Mouse (Mus musculus): ENCODE data around the gene Bet1. TPM values are rescaled to one million over a fixed set of nuclear protein-coding genes. Genes with fewer than 3 reads are reported as not detected.

The Bet1 gene
- polyA plus RNA-seq (2014; fragmentation: Nextera tagmentation; extraction: Ambion mirVana), result 28.0 and 33.7 TPM in 2 replicates

DNA sequence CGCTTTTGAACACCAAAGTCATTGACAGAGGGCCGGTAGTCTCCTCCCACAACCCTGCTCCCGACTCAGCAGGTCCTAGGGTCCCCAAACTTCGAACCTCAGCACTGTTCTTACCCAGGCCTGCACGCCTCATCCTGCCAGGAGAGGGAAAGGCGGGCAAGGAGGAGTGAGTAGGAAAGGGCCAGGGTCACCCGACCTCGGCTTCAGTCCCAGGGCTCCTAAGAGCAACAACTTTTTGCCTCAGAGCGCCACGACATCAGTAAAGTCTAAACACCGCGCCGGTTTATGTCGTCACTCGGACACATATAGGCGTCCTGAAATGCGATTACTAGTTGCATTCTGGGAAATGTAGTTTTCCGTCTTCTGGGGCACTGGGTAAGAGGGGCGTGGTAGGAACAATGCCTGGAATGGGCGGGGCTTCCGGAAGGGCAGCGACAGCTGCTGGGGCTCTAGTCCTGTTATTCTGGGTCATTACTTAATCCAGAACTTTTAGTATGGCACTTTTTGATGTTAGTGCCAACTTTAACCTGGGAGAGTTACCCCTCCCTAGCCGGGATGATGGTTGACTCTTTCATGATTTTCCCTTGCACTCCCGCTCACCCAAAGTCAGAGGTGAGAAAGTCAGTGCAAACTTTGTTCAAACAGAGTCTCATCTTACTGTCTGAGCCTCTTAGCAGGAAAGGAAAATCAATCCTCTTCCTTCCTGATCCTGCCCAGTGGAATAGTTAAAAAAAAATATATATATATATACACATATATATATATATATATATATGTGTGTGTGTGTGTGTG lies at the start of gene Bet1:
Bet1 (minus strand) TSS at position 310 of the 792 bp plus-strand sequence.
- DNase-seq (peak; percentile 98), ATAC-seq (ENCODE audit: low FRiP score, low TSS enrichment) (peak; percentile 100)
- Histone ChIP-seq H3K9ac (replicated peaks; ENCODE audit: low read length) (peak within 1 kb of the TSS; percentile 42; the same call in 1 of the 2 replicates), H3K4me1 (ENCODE audit: control insufficient read depth, insufficient read depth, low read length) (peaks cover 5% of the 10 kb centered on the region), H3K4me2 (ENCODE audit: low read length) (peak within 1 kb of the TSS; percentile 62), H3K27ac (replicated peaks; ENCODE audit: low read depth, low read length) (no peak within 1 kb of the TSS), H3K9me3 (ENCODE audit: control insufficient read depth, low read length) (no peaks in the 10 kb centered on the region), H3K27me3 (ENCODE audit: control insufficient read depth, insufficient read depth, low read length) (no peaks in the 10 kb centered on the region), H3K4me3 (replicated peaks; ENCODE audit: low read depth, low read length) (peak within 1 kb of the TSS; percentile 76), H3K36me3 (ENCODE audit: control insufficient read depth, insufficient read depth, low read length) (no peaks in the 10 kb centered on the region)
- WGBS, result 2% methylated on average over 24 of the region's 24 CpGs

DNA sequence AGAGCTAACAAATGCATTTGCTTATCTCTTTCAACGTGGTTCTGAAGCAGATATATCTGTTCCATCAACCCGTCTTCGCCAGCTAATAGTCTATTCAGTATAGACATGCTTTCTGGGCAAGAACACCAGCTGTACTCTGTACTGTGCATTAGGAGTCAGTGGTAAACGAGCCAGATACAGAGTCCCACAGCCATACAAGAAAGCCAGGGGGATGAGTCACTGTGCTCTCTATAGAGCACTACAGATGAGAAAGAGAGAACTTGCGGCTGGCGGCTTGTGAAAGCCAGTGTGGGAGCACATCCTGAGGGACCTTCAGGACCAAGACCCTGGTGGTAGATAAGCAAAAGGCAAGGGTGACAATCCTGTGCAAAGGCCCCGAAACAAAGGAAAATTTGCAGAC lies 45.5 kb upstream of the Bet1 start:
- 78% methylated on average over 7 of the region's 7 CpGs for WGBS
- no peak for ATAC-seq (ENCODE audit: low FRiP score, low TSS enrichment)
- no peak overlapping the region for H3K4me3 ChIP-seq (replicated peaks; ENCODE audit: low read depth, low read length)

DNA sequence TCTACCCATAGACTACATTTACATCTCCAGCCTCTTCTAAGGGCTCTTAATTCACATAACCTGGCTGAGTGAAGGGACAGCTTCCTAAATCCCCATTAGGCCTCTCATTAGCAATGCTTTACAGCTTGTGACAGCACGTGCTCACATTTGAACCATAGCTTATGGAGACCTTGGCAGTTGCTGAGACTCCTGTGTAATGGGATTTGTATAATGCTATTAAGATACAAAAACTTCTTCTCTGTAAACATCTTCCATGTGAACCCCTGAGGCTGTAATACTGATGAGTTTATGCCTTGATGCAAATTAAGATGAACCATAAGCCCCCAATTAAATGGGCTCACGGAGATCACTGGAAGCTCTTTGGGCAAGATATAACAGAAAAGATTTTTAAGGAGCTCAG lies 44.4 kb upstream of the Bet1 start:
- 30% methylated on average over 2 of the region's 2 CpGs for WGBS
- H3K9ac ChIP-seq (replicated peaks; ENCODE audit: low read length), result no peak overlapping the region
- H3K4me3 ChIP-seq (replicated peaks; ENCODE audit: low read depth, low read length), result no peak overlapping the region
- no peaks in the 10 kb centered on the region for H3K27me3 ChIP-seq (ENCODE audit: control insufficient read depth, insufficient read depth, low read length)
- H3K36me3 ChIP-seq (ENCODE audit: control insufficient read depth, insufficient read depth, low read length), result no peaks in the 10 kb centered on the region
- H3K27ac ChIP-seq (replicated peaks; ENCODE audit: low read depth, low read length), result no peak overlapping the region
- H3K4me2 ChIP-seq (ENCODE audit: low read length), result no peak overlapping the region
- ATAC-seq (ENCODE audit: low FRiP score, low TSS enrichment) (peak; percentile 79; the same call in 1 of the 2 replicates), DNase-seq (peak; percentile 68)
- H3K9me3 ChIP-seq (ENCODE audit: control insufficient read depth, low read length), result no peaks in the 10 kb centered on the region
- 0 out of 2 replicates have a peak, but pooled peaks cover 7% of the 10 kb centered on the region for H3K4me1 ChIP-seq (ENCODE audit: control insufficient read depth, insufficient read depth, low read length)

More for the DNA sequence above, 45.5 kb upstream of the Bet1 start:
- Histone ChIP-seq H3K9ac (replicated peaks; ENCODE audit: low read length) (no peak overlapping the region), H3K4me1 (ENCODE audit: control insufficient read depth, insufficient read depth, low read length) (0 out of 2 replicates have a peak, but pooled peaks cover 7% of the 10 kb centered on the region), H3K27ac (replicated peaks; ENCODE audit: low read depth, low read length) (no peak overlapping the region), H3K27me3 (ENCODE audit: control insufficient read depth, insufficient read depth, low read length) (no peaks in the 10 kb centered on the region), H3K4me2 (ENCODE audit: low read length) (no peak overlapping the region), H3K9me3 (ENCODE audit: control insufficient read depth, low read length) (no peaks in the 10 kb centered on the region), H3K36me3 (ENCODE audit: control insufficient read depth, insufficient read depth, low read length) (no peaks in the 10 kb centered on the region)
- no peak for DNase-seq

DNA sequence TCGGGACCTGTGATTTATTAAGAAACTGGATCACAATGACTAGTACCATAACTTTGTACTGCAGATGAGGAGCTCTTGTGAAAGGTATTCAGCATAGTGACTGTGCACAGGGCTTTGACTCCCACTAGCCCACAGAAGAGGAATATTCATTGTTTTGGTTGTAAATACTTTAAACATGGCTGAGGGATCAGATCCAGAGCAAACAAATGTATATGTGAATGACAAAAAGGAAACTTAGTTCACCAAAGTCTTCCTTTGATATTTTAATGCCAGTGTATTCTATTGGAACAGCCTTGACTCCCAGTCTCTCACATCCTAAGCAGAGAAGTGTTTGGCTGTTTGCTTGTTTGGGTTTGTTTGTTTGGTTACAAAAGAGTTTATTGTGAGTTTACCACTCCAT lies 31.8 kb upstream of the Bet1 start:
- ATAC-seq (ENCODE audit: low FRiP score, low TSS enrichment), result no peak
- 88% methylated on average over 1 of the region's 1 CpGs for WGBS

DNA sequence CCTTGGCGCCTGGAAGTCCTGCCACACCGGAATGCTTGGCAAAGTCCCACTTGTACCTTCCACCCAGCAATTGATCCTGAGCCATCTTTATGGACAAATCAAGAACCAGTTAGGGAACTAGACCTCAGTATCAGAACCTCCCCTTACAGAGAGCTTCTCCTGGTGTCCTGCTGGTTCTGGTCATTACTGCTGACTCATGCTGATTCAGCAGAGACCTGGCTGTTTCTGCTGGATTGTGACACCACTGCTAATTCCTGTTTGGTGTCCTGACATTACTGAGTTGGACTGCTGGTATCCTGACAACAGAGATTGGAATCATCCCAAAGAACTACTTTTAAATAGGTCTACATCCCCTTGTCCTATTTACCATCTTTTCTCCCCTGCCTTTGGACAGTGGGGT lies 3.7 kb upstream of the Bet1 start:
- DNase-seq (no peak), ATAC-seq (ENCODE audit: low FRiP score, low TSS enrichment) (no peak)
- WGBS, result 93% methylated on average over 2 of the region's 2 CpGs
- Histone ChIP-seq H3K27ac (replicated peaks; ENCODE audit: low read depth, low read length) (no peak overlapping the region), H3K9me3 (ENCODE audit: control insufficient read depth, low read length) (no peaks in the 10 kb centered on the region), H3K27me3 (ENCODE audit: control insufficient read depth, insufficient read depth, low read length) (no peaks in the 10 kb centered on the region), H3K9ac (replicated peaks; ENCODE audit: low read length) (no peak overlapping the region), H3K4me2 (ENCODE audit: low read length) (no peak overlapping the region), H3K4me3 (replicated peaks; ENCODE audit: low read depth, low read length) (no peak overlapping the region), H3K4me1 (ENCODE audit: control insufficient read depth, insufficient read depth, low read length) (peaks cover 5% of the 10 kb centered on the region), H3K36me3 (ENCODE audit: control insufficient read depth, insufficient read depth, low read length) (no peaks in the 10 kb centered on the region)

More for the DNA sequence above, 31.8 kb upstream of the Bet1 start:
- no peaks in the 10 kb centered on the region for H3K4me1 ChIP-seq (ENCODE audit: control insufficient read depth, insufficient read depth, low read length)
- H3K4me3 ChIP-seq (replicated peaks; ENCODE audit: low read depth, low read length), result no peak overlapping the region
- no peak overlapping the region for H3K27ac ChIP-seq (replicated peaks; ENCODE audit: low read depth, low read length)
- no peak overlapping the region for H3K4me2 ChIP-seq (ENCODE audit: low read length)
- no peak overlapping the region for H3K9ac ChIP-seq (replicated peaks; ENCODE audit: low read length)
- no peak for DNase-seq
- H3K27me3 ChIP-seq (ENCODE audit: control insufficient read depth, insufficient read depth, low read length), result no peaks in the 10 kb centered on the region
- no peaks in the 10 kb centered on the region for H3K9me3 ChIP-seq (ENCODE audit: control insufficient read depth, low read length)
- no peaks in the 10 kb centered on the region for H3K36me3 ChIP-seq (ENCODE audit: control insufficient read depth, insufficient read depth, low read length)

DNA sequence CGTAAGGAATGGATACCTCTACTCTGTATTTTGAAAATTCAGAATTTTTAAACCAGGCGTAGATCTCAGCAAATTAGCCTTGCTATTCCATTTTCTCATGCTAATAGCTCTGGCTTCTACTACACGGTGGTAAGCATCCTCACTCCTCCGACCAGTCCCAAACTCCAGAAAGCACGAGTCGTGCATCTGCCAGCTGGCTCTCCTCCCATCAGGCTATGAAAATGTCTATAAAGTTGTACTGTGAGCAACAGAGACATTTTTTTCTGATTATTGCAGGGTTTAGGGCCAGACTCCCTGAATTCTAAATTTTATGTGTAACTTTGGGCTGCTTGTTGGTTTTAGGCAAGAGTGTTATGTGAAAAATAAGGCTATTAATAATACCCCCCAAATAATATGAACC lies 14.5 kb downstream of the Bet1 start:
- 86% methylated on average over 6 of the region's 6 CpGs for WGBS

DNA sequence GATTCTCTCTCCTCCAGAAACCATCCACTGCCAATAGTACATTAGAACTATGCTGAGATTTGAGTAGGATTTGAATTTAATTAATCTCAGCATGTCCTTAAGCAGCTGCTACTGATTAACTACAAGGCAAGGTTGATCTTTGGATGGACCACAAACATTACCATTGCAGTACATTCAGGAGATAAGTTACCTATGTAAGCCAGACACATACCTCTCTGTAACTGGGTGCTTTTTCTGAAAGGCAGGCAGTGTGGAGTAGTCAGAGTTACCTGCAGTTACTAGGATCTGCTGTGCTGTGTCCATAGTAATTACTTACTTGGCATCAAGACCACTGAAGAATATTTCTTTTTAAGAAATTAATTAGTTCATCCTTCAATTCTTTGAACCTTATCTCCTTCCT lies 17.1 kb downstream of the Bet1 start:
- H3K4me3 ChIP-seq (replicated peaks; ENCODE audit: low read depth, low read length), result no peak overlapping the region
- H3K9me3 ChIP-seq (ENCODE audit: control insufficient read depth, low read length), result no peaks in the 10 kb centered on the region
- ATAC-seq (ENCODE audit: low FRiP score, low TSS enrichment), result no peak
- H3K4me1 ChIP-seq (ENCODE audit: control insufficient read depth, insufficient read depth, low read length), result no peaks in the 10 kb centered on the region
- no peak overlapping the region for H3K9ac ChIP-seq (replicated peaks; ENCODE audit: low read length)
- no peaks in the 10 kb centered on the region for H3K27me3 ChIP-seq (ENCODE audit: control insufficient read depth, insufficient read depth, low read length)
- H3K27ac ChIP-seq (replicated peaks; ENCODE audit: low read depth, low read length), result no peak overlapping the region
- no peaks in the 10 kb centered on the region for H3K36me3 ChIP-seq (ENCODE audit: control insufficient read depth, insufficient read depth, low read length)
- no peak overlapping the region for H3K4me2 ChIP-seq (ENCODE audit: low read length)
- no peak for DNase-seq

More for the DNA sequence above, 14.5 kb downstream of the Bet1 start:
- no peak overlapping the region for H3K9ac ChIP-seq (replicated peaks; ENCODE audit: low read length)
- no peaks in the 10 kb centered on the region for H3K27me3 ChIP-seq (ENCODE audit: control insufficient read depth, insufficient read depth, low read length)
- H3K27ac ChIP-seq (replicated peaks; ENCODE audit: low read depth, low read length), result no peak overlapping the region
- no peaks in the 10 kb centered on the region for H3K36me3 ChIP-seq (ENCODE audit: control insufficient read depth, insufficient read depth, low read length)
- H3K4me2 ChIP-seq (ENCODE audit: low read length), result no peak overlapping the region
- H3K4me1 ChIP-seq (ENCODE audit: control insufficient read depth, insufficient read depth, low read length), result no peaks in the 10 kb centered on the region
- DNase-seq (no peak), ATAC-seq (ENCODE audit: low FRiP score, low TSS enrichment) (no peak)
- H3K4me3 ChIP-seq (replicated peaks; ENCODE audit: low read depth, low read length), result no peak overlapping the region
- no peaks in the 10 kb centered on the region for H3K9me3 ChIP-seq (ENCODE audit: control insufficient read depth, low read length)

DNA sequence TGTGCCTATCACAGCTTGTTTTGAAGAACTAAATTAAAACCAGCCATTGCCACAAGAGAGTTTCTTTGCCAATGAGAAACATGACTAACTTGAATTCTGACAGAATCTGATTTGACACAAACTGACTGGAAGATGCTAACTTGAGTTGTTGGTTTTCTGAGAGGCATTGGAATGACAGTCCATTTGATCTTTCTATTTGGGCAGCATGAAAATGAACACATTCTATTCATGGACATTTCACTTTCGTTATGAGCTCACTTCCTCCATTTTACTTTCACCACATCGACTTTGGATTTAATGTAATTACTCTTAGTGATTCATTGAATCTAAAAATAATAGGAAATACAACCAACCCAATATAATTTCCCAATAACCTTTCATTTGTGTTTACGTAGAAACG lies 32.4 kb downstream of the Bet1 start:
- no peak overlapping the region for H3K9ac ChIP-seq (replicated peaks; ENCODE audit: low read length)
- H3K27me3 ChIP-seq (ENCODE audit: control insufficient read depth, insufficient read depth, low read length), result no peaks in the 10 kb centered on the region
- H3K36me3 ChIP-seq (ENCODE audit: control insufficient read depth, insufficient read depth, low read length), result no peaks in the 10 kb centered on the region
- H3K4me1 ChIP-seq (ENCODE audit: control insufficient read depth, insufficient read depth, low read length), result no peaks in the 10 kb centered on the region
- H3K9me3 ChIP-seq (ENCODE audit: control insufficient read depth, low read length), result no peaks in the 10 kb centered on the region
- H3K4me2 ChIP-seq (ENCODE audit: low read length), result no peak overlapping the region
- H3K4me3 ChIP-seq (replicated peaks; ENCODE audit: low read depth, low read length), result no peak overlapping the region
- ATAC-seq (ENCODE audit: low FRiP score, low TSS enrichment), result no peak
- no peak for DNase-seq
- no peak overlapping the region for H3K27ac ChIP-seq (replicated peaks; ENCODE audit: low read depth, low read length)
- 94% methylated on average over 4 of the region's 4 CpGs for WGBS

DNA sequence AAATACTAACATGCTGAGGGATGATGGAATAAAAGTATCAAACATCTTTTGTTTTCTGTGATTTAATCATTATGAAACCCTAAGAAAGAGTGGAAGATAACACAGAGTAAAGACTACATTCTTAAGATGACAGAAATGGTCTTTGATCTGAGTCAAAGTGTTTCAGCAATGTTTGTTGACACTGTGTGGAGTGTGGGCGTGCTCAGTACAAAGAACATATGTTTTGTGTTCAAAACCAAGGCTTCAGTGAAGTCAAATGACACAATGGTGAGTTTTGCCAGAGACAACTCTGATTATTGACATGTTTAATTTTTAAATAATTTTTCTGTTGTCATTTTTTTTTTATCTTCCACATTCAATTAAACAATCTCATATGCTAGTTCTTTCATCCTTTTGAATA lies 33.9 kb downstream of the Bet1 start:
- WGBS, result 78% methylated on average over 1 of the region's 1 CpGs
- H3K27ac ChIP-seq (replicated peaks; ENCODE audit: low read depth, low read length), result no peak overlapping the region
- no peaks in the 10 kb centered on the region for H3K27me3 ChIP-seq (ENCODE audit: control insufficient read depth, insufficient read depth, low read length)
- H3K36me3 ChIP-seq (ENCODE audit: control insufficient read depth, insufficient read depth, low read length), result no peaks in the 10 kb centered on the region
- H3K4me2 ChIP-seq (ENCODE audit: low read length), result no peak overlapping the region
- H3K9me3 ChIP-seq (ENCODE audit: control insufficient read depth, low read length), result no peaks in the 10 kb centered on the region
- no peak for DNase-seq
- ATAC-seq (ENCODE audit: low FRiP score, low TSS enrichment), result no peak
- H3K4me3 ChIP-seq (replicated peaks; ENCODE audit: low read depth, low read length), result no peak overlapping the region
- no peaks in the 10 kb centered on the region for H3K4me1 ChIP-seq (ENCODE audit: control insufficient read depth, insufficient read depth, low read length)
- no peak overlapping the region for H3K9ac ChIP-seq (replicated peaks; ENCODE audit: low read length)

All from midbrain, embryonic 14.5 days (tissue).